11 mouse cellular contexts compared by ENCODE assay signal in the genomic region with DNA sequence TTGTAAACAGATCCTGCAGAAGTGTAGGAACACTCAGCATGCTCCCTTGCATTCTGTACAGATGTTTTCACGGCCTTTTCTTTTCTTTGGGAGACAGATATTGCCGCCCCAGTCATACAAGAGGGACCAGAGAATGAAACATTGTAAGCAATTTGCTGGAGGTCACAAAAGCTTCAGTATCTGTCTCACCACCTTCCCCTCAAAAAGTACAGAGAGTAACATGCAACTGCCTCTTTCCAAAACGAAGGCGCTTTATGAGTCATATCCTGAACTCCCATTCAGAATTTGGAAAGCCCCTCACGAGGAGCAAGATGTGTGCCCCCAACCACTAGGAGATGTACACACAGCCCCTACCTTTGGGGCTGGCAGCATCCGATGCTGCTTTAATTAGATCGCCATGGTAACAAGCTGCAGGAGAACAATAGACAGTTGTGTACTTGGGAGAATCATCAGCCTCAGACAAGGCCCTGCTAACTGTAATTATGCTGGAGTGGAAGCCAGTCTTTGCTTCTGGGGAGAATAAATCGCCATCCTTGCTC.
DNase-seq lines count a peak whose midpoint lies in the region; ATAC-seq lines count a peak whose summit lies in the region.
"Had no signal": no experiment of that assay in that cellular context is flagged by ENCODE, and none has a peak within 500 bp of the region (broad histone marks: within the 10 kb centered on the region; RNA-seq: fewer than 3 reads in every experiment).

No protein-coding gene starts in this region.

- no peaks in the 10 kb centered on the region for H3K36me3 ChIP-seq in forebrain, embryonic 14.5 days (ENCODE audit: control insufficient read depth, insufficient read depth, low read length)
- H3K36me3 ChIP-seq: limb, embryonic 12.5 days had no signal

- 24% methylated on average over 8 of the region's 8 CpGs for WGBS in forebrain, embryonic 14.5 days

- H3K4me1 ChIP-seq in forebrain, embryonic 14.5 days (ENCODE audit: control insufficient read depth, insufficient read depth, low read length) = peaks cover 7% of the 10 kb centered on the region

- H3K27me3 ChIP-seq in forebrain, embryonic 14.5 days (replicated peaks; ENCODE audit: control insufficient read depth, insufficient read depth, low read length) = no peaks in the 10 kb centered on the region
- H3K27me3 ChIP-seq: limb, embryonic 12.5 days; megakaryocyte, embryonic 14.5 days had no signal

- peak overlapping the region; percentile 49 for H3K27ac ChIP-seq in forebrain, embryonic 14.5 days (ENCODE audit: low read depth, low read length)
- H3K27ac ChIP-seq: limb, embryonic 12.5 days had no signal

- 0 out of 2 replicates have a peak overlapping the region, but pooled peaks have one; percentile 2 for H3K9ac ChIP-seq in forebrain, embryonic 14.5 days (ENCODE audit: low read length)
- H3K9ac ChIP-seq: limb, embryonic 12.5 days had no signal

- no peaks in the 10 kb centered on the region for H3K9me3 ChIP-seq in forebrain, embryonic 14.5 days (replicated peaks; ENCODE audit: control insufficient read depth, low read length)
- H3K9me3 ChIP-seq: limb, embryonic 12.5 days had no signal

- H3K4me2 ChIP-seq in forebrain, embryonic 14.5 days (ENCODE audit: low read length) = no peak overlapping the region
- H3K4me2 ChIP-seq: limb, embryonic 12.5 days had no signal

- peak; percentile 91 for ATAC-seq in forebrain, embryonic 14.5 days

- no peak overlapping the region for H3K4me3 ChIP-seq in forebrain, embryonic 14.5 days (ENCODE audit: low read depth, low read length)
- H3K4me3 ChIP-seq: limb, embryonic 12.5 days; megakaryocyte, embryonic 14.5 days had no signal

- DNase-seq in layer of hippocampus, adult 11-12 months (ENCODE audit: low spot score) = peak; percentile 32
- DNase-seq in layer of hippocampus, adult 9-10 months (ENCODE audit: low spot score) = no peak
- DNase-seq in forebrain, embryonic 14.5 days (ENCODE audit: low spot score) = peak; percentile 83
- DNase-seq in layer of hippocampus, postnatal 36 days = peak; percentile 37
- peak; percentile 79 for DNase-seq in retina, embryonic 14.5 days (ENCODE audit: low spot score)
- no peak for DNase-seq in natural killer cell, adult 2 months (ENCODE audit: low spot score in 2 of 2)
- DNase-seq in ovary, adult 18-20 months (ENCODE audit: low spot score) = no peak
- no peak for DNase-seq in gastrocnemius, postnatal 25 days
- DNase-seq: cerebellum, adult 11-12 months had no signal

Comparison
In these comparisons a context has a peak if more than half of its experiments do, and no peak if none do; other contexts are left out.
1. DNase-seq: peak in layer of hippocampus, adult 11-12 months (single experiment), forebrain, embryonic 14.5 days (single experiment), layer of hippocampus, postnatal 36 days (2 of 2) and retina, embryonic 14.5 days (single experiment); none in layer of hippocampus, adult 9-10 months (single experiment), natural killer cell, adult 2 months (0 of 2), ovary, adult 18-20 months (single experiment) and gastrocnemius, postnatal 25 days (single experiment).